Mouse (Mus musculus): ENCODE measurements at regions not wholly inside any gene's neighbourhood (a gene's known extent, or its start where the extent isn't known, plus 50 kb on each side); places are given as distances from the start of the nearest gene placed in this dataset.

- TF ChIP-seq EP300 (IDR thresholded peaks at IDR 0.05; ENCODE audit: low read depth) (no peak), CTCF (IDR thresholded peaks at IDR 0.05; ENCODE audit: low read depth) (no peak)
Measured at GRCm38 (mm10) chr5:149340361-149340760, 71.2 kb upstream of the Medag start.
